Mouse (Mus musculus) adrenal gland, postnatal 0 days (tissue): ENCODE data around the gene Gk2. TPM values are rescaled to one million over a fixed set of nuclear protein-coding genes. Genes with fewer than 3 reads are reported as not detected.

Experiments used
- polyA plus RNA-seq: library from polyadenylated mRNA; unstranded; fragments of >200 nt; fragmentation: Nextera tagmentation; extraction: Ambion mirVana; gene quantifications from 2 replicates; pipeline ENCODE4 v1.2.1, GENCODE M21; 2015

The Gk2 gene
- polyA plus RNA-seq = not detected in 2 replicates

DNA sequence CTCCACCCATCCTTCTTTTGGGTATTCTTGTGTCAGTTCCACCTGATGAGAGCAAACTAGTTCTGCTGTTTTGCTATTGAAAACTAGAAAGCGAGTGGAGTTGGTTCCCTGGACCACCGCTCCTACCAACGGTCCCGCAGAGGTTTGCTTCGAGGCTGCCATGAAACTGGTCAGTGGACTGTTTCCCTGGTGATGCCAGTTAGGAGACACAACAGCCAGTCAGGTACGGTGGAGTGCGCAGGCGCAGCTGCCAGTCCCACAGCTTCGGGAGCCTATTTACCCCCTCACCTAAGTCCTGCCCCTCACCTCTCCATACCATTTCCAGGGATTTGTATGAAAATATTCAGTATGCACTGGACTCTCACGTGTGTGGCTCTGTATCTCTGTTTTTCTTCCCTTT is at the start of gene Gk2:
TSS of gene Gk2 (minus strand) at position 206 of the 400 bp plus-strand sequence.

Other genes with a start within 250 kb of the Gk2 start
- gene Naa11, start 64.6 kb downstream of the Gk2 start, polyA plus RNA-seq = not detected in 2 replicates